Mouse (Mus musculus) embryonic facial prominence, embryonic 15.5 days (tissue): ENCODE data around the gene Slc22a2. TPM values are rescaled to one million over a fixed set of nuclear protein-coding genes. Genes with fewer than 3 reads are reported as not detected.

Experiments used
- ATAC-seq: fragments of 200-750 bp; cut with Nextera tagmentation; 2 replicates; pipeline ENCODE4 v1.8.0; 2017; ENCODE audit warnings: low read depth, moderate TSS enrichment; ENCODE audit not compliant: insufficient number of reproducible peaks, low FRiP score, low TSS enrichment
- H3K27ac ChIP-seq: fragments of 300-500 bp; sonication (generic); replicated peaks from 2 replicates; pipeline ENCODE4 v1.5.1; 2015; ENCODE audit warnings: mild to moderate bottlenecking, inconsistent platforms
- H3K27me3 ChIP-seq: fragments of 300-500 bp; sonication (generic); 2 replicates; pipeline ENCODE4 v1.6.1; 2015; ENCODE audit warnings: inconsistent platforms
- H3K36me3 ChIP-seq: fragments of 300-500 bp; sonication (generic); 2 replicates; pipeline ENCODE4 v1.6.1; 2015; ENCODE audit warnings: mild to moderate bottlenecking, inconsistent platforms
- H3K4me1 ChIP-seq: fragments of 300-500 bp; sonication (generic); 2 replicates; pipeline ENCODE4 v1.6.1; 2015; ENCODE audit warnings: inconsistent platforms
- H3K4me2 ChIP-seq: fragments of 300-500 bp; sonication (generic); replicated peaks from 2 replicates; pipeline ENCODE4 v1.6.1; 2015; ENCODE audit warnings: mild to moderate bottlenecking, inconsistent platforms
- H3K4me3 ChIP-seq: fragments of 300-500 bp; sonication (generic); replicated peaks from 2 replicates; pipeline ENCODE4 v1.5.1; 2015; ENCODE audit warnings: mild to moderate bottlenecking, inconsistent platforms
- H3K9ac ChIP-seq: fragments of 300-500 bp; sonication (generic); 2 replicates; pipeline ENCODE4 v1.6.1; 2015; ENCODE audit warnings: inconsistent platforms
- H3K9me3 ChIP-seq: fragments of 300-500 bp; sonication (generic); replicated peaks from 2 replicates; pipeline ENCODE4 v1.6.1; 2016; ENCODE audit warnings: inconsistent platforms
- WGBS: fragments of 180-500 bp; shearing (Covaris S2); methylation state at CpG from one replicate; pipeline ENCODE4 v1.1.7; 2015; 5-methylcytosine and 5-hydroxymethylcytosine counted together
- polyA plus RNA-seq: library from polyadenylated mRNA; unstranded; fragments of >200 nt; fragmentation: Nextera tagmentation; extraction: Ambion mirVana; gene quantifications from 2 replicates; pipeline ENCODE4 v1.2.1, GENCODE M21; 2015

Slc22a2 gene
- polyA plus RNA-seq, 1 experiment from 2014 or later = 0.11 TPM

DNA sequence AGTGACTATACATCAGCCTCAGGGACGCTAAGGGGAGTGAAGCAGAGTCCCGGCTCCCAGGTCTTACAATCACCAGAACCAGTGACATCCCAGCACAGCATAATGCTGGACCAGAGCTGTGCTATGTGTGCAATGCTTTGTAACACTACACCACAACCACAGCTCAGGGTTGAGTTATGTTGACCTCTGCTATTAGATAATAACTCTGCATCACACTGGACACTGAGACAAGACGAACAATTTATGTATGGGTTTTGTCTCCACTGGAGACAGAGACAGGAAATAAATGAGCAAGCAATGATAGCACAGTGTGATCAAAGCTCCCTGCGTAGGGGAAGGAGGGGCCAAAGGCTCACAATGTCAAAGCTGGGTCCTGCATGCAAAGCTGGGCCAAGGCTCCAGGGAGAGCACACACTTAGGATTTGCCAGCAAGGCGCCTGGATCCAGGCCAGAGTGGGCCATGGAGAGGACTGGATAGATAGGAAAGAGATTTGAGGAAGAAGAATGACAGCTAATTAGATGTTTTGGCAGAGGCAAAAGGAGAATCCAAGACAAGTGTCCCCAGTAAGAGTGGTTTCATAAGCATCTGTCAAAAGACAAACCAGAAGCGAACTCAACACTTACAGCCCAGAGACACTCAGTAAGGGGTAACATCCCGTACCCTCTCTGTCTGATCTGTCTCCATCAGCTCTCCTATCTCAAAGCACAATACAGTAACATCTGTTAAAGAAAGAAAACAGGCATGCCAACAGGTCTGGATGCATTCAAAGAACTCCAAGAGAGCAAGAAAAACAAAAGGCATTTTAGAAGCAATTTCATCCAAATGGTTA is 48.1 kb downstream of the Slc22a2 start:
- 31% methylated on average over 7 of the region's 7 CpGs for WGBS
- no peak for ATAC-seq
- Histone ChIP-seq H3K27me3 (no peaks in the 10 kb centered on the region), H3K4me3 (no peak overlapping the region), H3K36me3 (no peaks in the 10 kb centered on the region), H3K27ac (no peak overlapping the region), H3K4me2 (no peak overlapping the region), H3K9ac (no peak overlapping the region), H3K9me3 (no peaks in the 10 kb centered on the region), H3K4me1 (no peaks in the 10 kb centered on the region)

DNA sequence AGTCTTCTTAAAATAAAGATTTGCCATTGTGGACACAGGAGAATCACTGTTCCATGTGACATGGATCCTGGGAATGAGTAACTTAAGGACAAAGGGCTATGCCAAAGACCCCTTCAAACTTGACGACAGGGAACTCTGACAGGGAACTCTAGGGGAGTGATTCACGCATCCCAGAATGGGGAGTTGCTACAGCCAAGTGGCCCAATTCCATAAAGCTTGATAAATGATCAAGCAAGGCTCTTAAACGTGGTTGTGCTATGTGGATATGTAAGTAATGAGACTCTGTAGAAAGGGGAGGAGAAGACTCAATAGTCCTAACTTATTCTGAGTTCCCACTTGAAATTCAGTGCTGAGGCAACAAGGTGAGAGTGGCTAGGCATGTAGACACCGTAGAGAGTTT is 50.9 kb downstream of the Slc22a2 start:
- no peak for ATAC-seq
- Histone ChIP-seq H3K27ac (no peak overlapping the region), H3K4me2 (no peak overlapping the region), H3K4me1 (no peaks in the 10 kb centered on the region), H3K4me3 (no peak overlapping the region), H3K27me3 (no peaks in the 10 kb centered on the region), H3K9me3 (no peaks in the 10 kb centered on the region), H3K9ac (no peak overlapping the region), H3K36me3 (no peaks in the 10 kb centered on the region)
- 69% methylated on average over 4 of the region's 4 CpGs for WGBS

DNA sequence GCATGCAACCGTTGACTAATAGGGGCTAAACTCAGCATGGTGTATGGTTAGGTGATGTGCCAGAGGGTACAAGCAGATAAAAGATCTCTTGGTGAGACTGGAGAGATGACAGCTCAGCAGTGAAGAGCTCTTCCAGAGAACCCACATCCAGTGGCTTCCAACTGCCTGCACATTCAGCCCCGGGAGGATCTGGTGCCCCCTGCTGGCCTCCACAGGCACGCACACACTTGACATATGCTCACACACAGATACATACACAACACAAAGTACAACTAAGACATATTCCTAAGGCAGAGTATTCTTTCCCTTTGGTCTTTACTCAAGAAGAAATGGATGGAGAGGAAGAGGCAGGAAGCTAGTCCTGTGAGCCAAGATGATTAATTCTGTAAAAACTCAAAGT is 55.7 kb downstream of the Slc22a2 start:
- Histone ChIP-seq H3K9me3 (no peaks in the 10 kb centered on the region), H3K27me3 (no peaks in the 10 kb centered on the region), H3K27ac (no peak overlapping the region), H3K9ac (no peak overlapping the region), H3K4me3 (no peak overlapping the region), H3K4me2 (no peak overlapping the region), H3K4me1 (no peaks in the 10 kb centered on the region), H3K36me3 (no peaks in the 10 kb centered on the region)
- no peak for ATAC-seq
- 97% methylated on average over 3 of the region's 3 CpGs for WGBS

DNA sequence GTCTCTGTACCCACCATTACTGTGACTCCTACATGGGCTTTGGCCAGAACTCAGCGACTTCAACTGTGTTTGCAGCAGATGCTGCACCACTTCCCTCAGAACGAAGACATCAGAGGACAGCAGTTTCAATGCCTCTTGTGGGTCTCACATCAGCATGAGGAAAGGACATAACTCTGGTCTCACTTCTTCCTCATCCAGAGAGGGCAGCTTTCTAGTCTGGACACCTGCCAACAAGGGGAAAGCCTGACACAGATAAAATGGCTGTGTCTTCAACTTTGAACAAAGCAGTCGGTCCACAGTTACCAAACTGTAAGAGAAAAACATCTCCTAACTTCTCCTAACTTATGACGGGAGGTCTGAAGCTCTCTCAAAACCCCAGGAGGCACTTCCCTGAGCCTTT is 57.2 kb downstream of the Slc22a2 start:
- 77% methylated on average over 4 of the region's 4 CpGs for WGBS
- ATAC-seq = no peak
- Histone ChIP-seq H3K27me3 (no peaks in the 10 kb centered on the region), H3K27ac (no peak overlapping the region), H3K4me2 (no peak overlapping the region), H3K36me3 (no peaks in the 10 kb centered on the region), H3K4me1 (no peaks in the 10 kb centered on the region), H3K9me3 (no peaks in the 10 kb centered on the region), H3K4me3 (no peak overlapping the region), H3K9ac (no peak overlapping the region)

DNA sequence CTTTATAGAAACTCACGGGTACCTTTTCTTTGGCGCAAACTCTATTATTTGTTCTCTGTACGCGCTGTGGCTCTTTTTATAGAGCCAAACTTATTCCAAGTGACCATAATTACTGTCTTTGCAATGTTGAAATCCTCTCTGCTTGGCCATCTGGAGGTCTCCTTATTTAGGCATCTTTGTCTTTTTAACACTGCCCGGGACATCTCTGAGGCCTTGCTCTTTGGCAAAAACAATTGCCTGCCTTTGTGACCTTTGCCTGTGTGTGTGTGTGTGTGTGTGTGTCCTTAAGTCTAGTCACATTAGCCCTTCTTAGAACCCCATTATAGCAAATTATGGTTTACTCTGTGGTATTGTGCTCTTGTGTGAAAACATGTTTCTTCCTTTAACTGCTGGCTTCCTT is 61.5 kb downstream of the Slc22a2 start:
- Histone ChIP-seq H3K27ac (no peak overlapping the region), H3K4me1 (no peaks in the 10 kb centered on the region), H3K4me3 (no peak overlapping the region), H3K9ac (no peak overlapping the region), H3K36me3 (no peaks in the 10 kb centered on the region), H3K4me2 (no peak overlapping the region), H3K27me3 (no peaks in the 10 kb centered on the region), H3K9me3 (no peaks in the 10 kb centered on the region)
- ATAC-seq = no peak
- WGBS = 84% methylated on average over 5 of the region's 5 CpGs

DNA sequence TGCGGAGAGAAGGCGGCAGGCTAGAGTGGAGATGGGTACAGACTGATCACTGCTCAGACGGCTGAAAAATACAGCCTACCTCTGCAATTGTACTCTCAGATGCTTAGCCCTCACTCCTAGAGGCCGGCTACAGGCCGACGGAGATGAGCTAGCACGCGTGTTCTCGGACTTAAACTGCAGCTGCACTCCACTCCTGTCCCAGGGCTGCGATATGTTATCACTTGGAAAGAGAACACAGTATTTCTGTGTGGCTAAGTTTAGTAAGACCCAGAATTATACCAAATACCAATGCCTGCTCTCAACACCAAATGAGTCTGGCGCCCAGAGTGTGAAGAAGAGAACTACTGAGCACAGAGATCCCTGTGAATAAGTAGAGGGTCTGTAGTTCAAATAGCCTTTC is 68.7 kb downstream of the Slc22a2 start:
- Histone ChIP-seq H3K4me3 (no peak overlapping the region), H3K4me2 (no peak overlapping the region), H3K9me3 (no peaks in the 10 kb centered on the region), H3K27me3 (no peaks in the 10 kb centered on the region), H3K27ac (no peak overlapping the region), H3K36me3 (no peaks in the 10 kb centered on the region), H3K9ac (no peak overlapping the region), H3K4me1 (no peaks in the 10 kb centered on the region)
- no peak for ATAC-seq
- 89% methylated on average over 11 of the region's 11 CpGs for WGBS

DNA sequence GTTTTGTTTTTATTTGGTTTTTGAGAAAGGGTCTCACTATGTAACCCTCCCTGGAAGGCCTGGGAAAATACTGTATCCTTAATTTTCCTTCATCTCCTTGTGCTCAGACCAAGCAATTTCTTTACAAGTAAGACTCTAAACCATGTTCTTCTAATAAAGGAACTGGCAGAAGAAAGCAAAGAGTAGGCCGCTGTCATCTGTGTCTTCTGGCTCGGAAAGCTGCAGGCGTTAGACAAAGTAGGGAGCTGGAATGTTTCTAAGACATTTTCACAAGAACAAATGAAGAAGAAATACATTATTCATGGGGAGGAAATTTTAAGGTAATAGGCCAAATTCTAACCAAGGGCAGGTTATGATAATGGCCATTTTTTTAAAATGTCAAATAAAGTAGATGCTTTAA is 70.1 kb downstream of the Slc22a2 start:
- Histone ChIP-seq H3K4me1 (no peaks in the 10 kb centered on the region), H3K27ac (no peak overlapping the region), H3K36me3 (no peaks in the 10 kb centered on the region), H3K27me3 (no peaks in the 10 kb centered on the region), H3K9me3 (no peaks in the 10 kb centered on the region), H3K9ac (no peak overlapping the region), H3K4me2 (no peak overlapping the region), H3K4me3 (no peak overlapping the region)
- 61% methylated on average over 3 of the region's 3 CpGs for WGBS
- ATAC-seq = no peak

DNA sequence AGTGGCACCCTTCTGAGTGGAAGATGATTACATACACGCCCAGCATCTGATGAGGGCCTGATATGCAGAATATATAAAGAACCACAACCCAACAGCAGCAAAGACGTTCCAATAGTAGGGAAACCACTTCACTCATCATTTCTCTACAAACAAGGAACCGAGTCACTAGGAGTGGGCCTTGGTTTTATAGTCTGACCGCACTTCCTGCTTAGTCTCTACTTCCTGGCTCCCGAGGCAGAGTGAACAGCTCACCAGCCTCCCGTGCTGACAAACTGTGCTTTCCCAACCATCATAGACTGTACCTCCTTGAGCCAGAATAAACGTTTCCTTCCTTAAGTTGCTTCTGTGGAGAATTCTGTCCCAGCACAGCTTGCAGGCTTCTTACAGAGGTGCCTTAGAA is 71.9 kb downstream of the Slc22a2 start:
- no peaks in the 10 kb centered on the region for H3K9me3 ChIP-seq
- no peak overlapping the region for H3K9ac ChIP-seq
- H3K36me3 ChIP-seq = no peaks in the 10 kb centered on the region
- H3K27ac ChIP-seq = no peak overlapping the region
- no peak overlapping the region for H3K4me3 ChIP-seq
- H3K4me1 ChIP-seq = no peaks in the 10 kb centered on the region
- 63% methylated on average over 7 of the region's 7 CpGs for WGBS
- no peaks in the 10 kb centered on the region for H3K27me3 ChIP-seq
- no peak for ATAC-seq
- no peak overlapping the region for H3K4me2 ChIP-seq

DNA sequence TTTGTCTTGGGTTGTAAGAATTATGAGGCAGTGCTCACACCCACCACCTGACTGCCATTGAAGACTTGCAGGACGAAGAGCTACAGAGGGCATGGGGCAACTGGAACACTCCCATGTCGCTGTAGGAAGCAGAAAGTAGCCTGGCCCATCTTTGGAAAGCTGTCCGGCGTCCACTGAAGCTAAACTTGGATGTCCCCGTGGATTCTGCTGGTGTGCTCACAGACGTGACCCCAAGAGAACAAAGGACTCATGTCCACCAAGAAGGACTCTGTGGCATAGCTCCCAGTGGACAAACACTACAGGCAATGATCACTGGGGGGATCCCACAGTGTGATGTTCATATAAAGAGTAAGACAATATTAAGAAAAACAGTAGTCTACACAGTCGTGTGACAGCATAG is 74.9 kb downstream of the Slc22a2 start:
- no peaks in the 10 kb centered on the region for H3K36me3 ChIP-seq
- H3K9ac ChIP-seq = no peak overlapping the region
- no peaks in the 10 kb centered on the region for H3K9me3 ChIP-seq
- no peak overlapping the region for H3K27ac ChIP-seq
- H3K4me1 ChIP-seq = no peaks in the 10 kb centered on the region
- ATAC-seq = no peak
- no peak overlapping the region for H3K4me2 ChIP-seq
- no peak overlapping the region for H3K4me3 ChIP-seq
- 82% methylated on average over 7 of the region's 7 CpGs for WGBS
- H3K27me3 ChIP-seq = no peaks in the 10 kb centered on the region

DNA sequence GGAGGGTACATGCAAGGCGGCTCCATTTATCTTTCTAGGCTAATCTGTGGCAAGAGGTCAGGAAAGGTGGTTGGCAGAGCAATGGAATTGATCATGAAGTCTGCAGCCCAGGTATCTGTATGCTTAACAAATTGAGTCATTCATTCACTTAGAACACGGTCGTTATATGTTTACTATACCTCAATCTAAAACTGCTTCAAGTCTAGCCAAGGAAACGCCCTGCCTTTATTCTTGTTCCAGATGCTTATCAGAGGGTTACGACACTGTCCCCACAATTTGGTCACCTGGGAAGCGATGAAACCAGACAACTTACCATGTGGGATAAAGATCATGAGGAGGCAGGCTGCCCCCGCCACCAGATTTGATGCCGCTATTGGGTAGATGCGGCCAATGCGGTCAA is 75.3 kb downstream of the Slc22a2 start:
- WGBS = 86% methylated on average over 10 of the region's 10 CpGs

DNA sequence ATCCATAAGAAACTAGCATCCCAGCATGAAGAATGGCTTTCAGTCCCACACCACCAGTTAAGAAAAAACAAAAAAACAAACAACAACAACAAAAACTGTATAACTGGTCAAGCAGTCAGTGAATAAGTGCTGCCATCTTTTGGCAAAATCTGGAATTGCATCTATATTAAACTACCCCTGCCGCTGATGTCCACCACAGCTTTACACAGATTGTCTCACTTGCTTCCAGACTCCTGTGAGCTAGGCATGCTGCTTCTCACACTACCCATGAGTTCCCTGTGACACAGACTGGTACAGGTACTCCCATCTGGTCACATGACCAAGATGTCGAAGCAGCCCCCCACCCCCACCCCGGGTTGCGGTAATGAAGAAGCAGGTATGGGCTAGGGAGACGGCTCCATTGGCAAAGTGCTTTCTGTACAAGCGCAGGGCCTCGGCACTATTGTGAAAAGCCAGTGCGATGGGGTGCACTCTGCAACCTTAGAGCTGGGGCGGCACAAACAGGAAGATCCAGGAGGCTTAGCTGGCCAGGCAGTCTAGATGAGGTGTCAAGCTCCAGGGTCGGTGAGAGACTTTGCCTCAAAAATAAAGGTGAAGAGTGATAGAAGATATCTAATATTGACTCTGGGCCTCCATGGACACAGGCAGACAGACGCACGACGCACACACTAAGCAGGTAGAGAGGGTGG is 76.8 kb downstream of the Slc22a2 start:
- WGBS = 68% methylated on average over 13 of the region's 13 CpGs
- ATAC-seq = no peak

More for the DNA sequence above, 75.3 kb downstream of the Slc22a2 start:
- ATAC-seq = no peak
- H3K4me2 ChIP-seq = no peak overlapping the region
- no peak overlapping the region for H3K27ac ChIP-seq
- H3K4me1 ChIP-seq = no peaks in the 10 kb centered on the region
- H3K27me3 ChIP-seq = no peaks in the 10 kb centered on the region
- H3K9me3 ChIP-seq = no peaks in the 10 kb centered on the region
- no peak overlapping the region for H3K4me3 ChIP-seq
- H3K36me3 ChIP-seq = no peaks in the 10 kb centered on the region
- H3K9ac ChIP-seq = no peak overlapping the region

DNA sequence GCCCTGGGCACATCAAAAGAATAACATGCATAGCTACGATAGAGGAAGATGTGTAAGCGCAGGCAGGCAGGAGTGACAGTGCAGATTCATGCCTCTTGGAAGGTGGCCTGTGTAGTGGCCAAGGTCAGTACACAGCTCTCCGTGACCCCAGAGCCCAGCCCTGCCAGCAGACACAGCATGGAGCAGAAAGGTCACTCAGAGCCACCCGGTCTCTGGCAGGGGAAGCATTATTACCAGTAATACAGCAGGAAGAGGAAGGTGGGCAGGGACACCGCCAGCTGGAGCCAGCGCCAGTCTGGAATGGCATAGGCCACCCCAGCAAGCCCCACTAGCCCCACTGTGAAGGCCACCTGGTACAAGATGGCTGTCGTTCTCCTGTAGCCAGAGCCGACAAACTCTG is 80.2 kb downstream of the Slc22a2 start:
- no peaks in the 10 kb centered on the region for H3K27me3 ChIP-seq
- ATAC-seq = no peak

More for the DNA sequence above, 76.8 kb downstream of the Slc22a2 start:
- Histone ChIP-seq H3K9ac (no peak overlapping the region), H3K4me3 (no peak overlapping the region), H3K4me1 (no peaks in the 10 kb centered on the region), H3K4me2 (no peak overlapping the region), H3K9me3 (no peaks in the 10 kb centered on the region), H3K27me3 (no peaks in the 10 kb centered on the region), H3K36me3 (no peaks in the 10 kb centered on the region), H3K27ac (no peak overlapping the region)

More for the DNA sequence above, 80.2 kb downstream of the Slc22a2 start:
- H3K9me3 ChIP-seq = no peaks in the 10 kb centered on the region
- H3K4me1 ChIP-seq = no peaks in the 10 kb centered on the region
- 77% methylated on average over 8 of the region's 8 CpGs for WGBS
- no peak overlapping the region for H3K27ac ChIP-seq
- no peak overlapping the region for H3K4me3 ChIP-seq
- no peak overlapping the region for H3K9ac ChIP-seq
- no peak overlapping the region for H3K4me2 ChIP-seq
- no peaks in the 10 kb centered on the region for H3K36me3 ChIP-seq
